In genomic region chr1:162895900-162896299, GRCm38 (mm10) we compare ENCODE assay signal across 8 mouse cellular contexts. TPM values are rescaled to one million over a fixed set of nuclear protein-coding genes. Genes with fewer than 3 reads are reported as not detected.
DNase-seq lines count a peak whose midpoint lies in the region; TF ChIP-seq lines count a peak whose summit lies in the region.
"Had no signal": no experiment of that assay in that cellular context is flagged by ENCODE, and none has a peak within 500 bp of the region (broad histone marks: within the 10 kb centered on the region; RNA-seq: fewer than 3 reads in every experiment).

No protein-coding gene starts in this region.

- no peaks in the 10 kb centered on the region for H3K9me3 ChIP-seq in ES-Bruce4 (replicated peaks; ENCODE audit: control insufficient read depth, insufficient read depth, low read length, poor library complexity, severe bottlenecking)

- intact Hi-C loops in gastrocnemius, adult 2 months (cut with DNase I) = loop anchor here (5.0 kb wide), 2 partner anchors 41 to 161 kb away; partner anchors contain the start of gene Fmo6

- H3K9ac ChIP-seq in ES-Bruce4 (ENCODE audit: low read depth, poor library complexity, severe bottlenecking) = no peak overlapping the region

- H3K4me3 ChIP-seq in ES-Bruce4 (ENCODE audit: low read depth, low read length) = no peak overlapping the region
- peak overlapping the region; percentile 65 for H3K4me3 ChIP-seq in gastrocnemius, adult 2 months

- no peaks in the 10 kb centered on the region for H3K4me1 ChIP-seq in ES-Bruce4 (ENCODE audit: control insufficient read depth, insufficient read depth, low read length)

- DNase-seq in A20 (ENCODE audit: low read depth, low spot score) = peak; percentile 43
- peak; percentile 36 for DNase-seq in c-Kit-positive CD71-negative TER-119-negative erythroid progenitor cells, embryonic 14.5 days (ENCODE audit: low read depth)
- DNase-seq in gastrocnemius, adult 2 months = peak; percentile 69
- peak; percentile 79 for DNase-seq in kidney, postnatal 14 days
- DNase-seq in lung, postnatal 14 days = peak; percentile 91
- DNase-seq in right cerebral cortex, adult 18-20 months = peak; percentile 55

- TF ChIP-seq EP300 in ES-Bruce4 (IDR thresholded peaks at IDR 0.05; ENCODE audit: insufficient read depth, low read depth, low read length) = no peak

- no peak overlapping the region for H3K27ac ChIP-seq in ES-Bruce4 (ENCODE audit: insufficient read depth, low read length)
- H3K27ac ChIP-seq in gastrocnemius, adult 2 months = peak overlapping the region; percentile 71

- no peak for TF ChIP-seq POLR2A in ES-Bruce4 (IDR thresholded peaks at IDR 0.05; ENCODE audit: insufficient read depth, low read length)

- no peaks in the 10 kb centered on the region for H3K36me3 ChIP-seq in ES-Bruce4 (ENCODE audit: control insufficient read depth, insufficient read depth, low read length, poor library complexity, severe bottlenecking)

- H3K27me3 ChIP-seq in ES-Bruce4 (ENCODE audit: control insufficient read depth, insufficient read depth, low read length, poor library complexity, severe bottlenecking) = no peaks in the 10 kb centered on the region

- peak; percentile 50 for TF ChIP-seq CTCF in ES-Bruce4 (IDR thresholded peaks at IDR 0.05; ENCODE audit: low read depth, low read length)
- TF ChIP-seq CTCF in gastrocnemius, adult 2 months (IDR thresholded peaks at IDR 0.05) = peak; percentile 80

RNA-seq across cellular contexts. Expression of gene Fmo2, which starts 2.6 kb away (rescaled TPM):
- not detected in 2 replicates for polyA plus RNA-seq in ES-Bruce4 (2011; ENCODE audit: insufficient read depth, insufficient read length, low read depth, missing spikeins)
- total RNA-seq in gastrocnemius, adult 2 months (2021) = 10 to 100 TPM; 16.3 to 17.7 TPM

RNA-seq across cellular contexts. Expression of gene Fmo1, which starts 29.5 kb away (rescaled TPM):
- polyA plus RNA-seq in ES-Bruce4 (2011; ENCODE audit: insufficient read depth, insufficient read length, low read depth, missing spikeins) = not detected in 2 replicates
- total RNA-seq in gastrocnemius, adult 2 months (2021) = 10 to 100 TPM; 13.4 to 14.1 TPM

RNA-seq across cellular contexts. Expression of gene Fmo6, which starts 41.4 kb away (rescaled TPM):
- not detected in 2 replicates for polyA plus RNA-seq in ES-Bruce4 (2011; ENCODE audit: insufficient read depth, insufficient read length, low read depth, missing spikeins)
- total RNA-seq in gastrocnemius, adult 2 months (2021) = not detected
- polyA plus RNA-seq: large intestine, adult 2 months had no signal

Comparison
In these comparisons a context has a peak if more than half of its experiments do, and no peak if none do; other contexts are left out.
1. DNase-seq: peak in every context shown above with its lines; median percentile 91 in lung, postnatal 14 days; 79 in kidney, postnatal 14 days; 69 in gastrocnemius, adult 2 months; 55 in right cerebral cortex, adult 18-20 months; 43 in A20; 36 in c-Kit-positive CD71-negative TER-119-negative erythroid progenitor cells, embryonic 14.5 days.